Mouse (Mus musculus): Measurements from ENCODE around the gene Sgpl1.

GRCm38 (mm10) chr10:61080227-61080930, 67.1 kb downstream of the Sgpl1 start:
- TF ChIP-seq CTCF (IDR thresholded peaks at IDR 0.05; ENCODE audit: low read depth, low read length) (no peak), POLR2A (IDR thresholded peaks at IDR 0.05; ENCODE audit: extremely low read depth, insufficient read depth, low read length) (no peak)

All from liver, adult 2 months (tissue).